Mouse (Mus musculus): ENCODE data around the gene Aco1. TPM values are rescaled to one million over a fixed set of nuclear protein-coding genes. Genes with fewer than 3 reads are reported as not detected.

Gene Aco1
- 35.5 TPM for polyA plus RNA-seq (2012; fragmentation: generic; extraction: Trizol)

- Histone ChIP-seq H3K27me3 (ENCODE audit: control insufficient read depth, insufficient read depth, insufficient read length) (no peaks in the 10 kb centered on the region), H3ac (ENCODE audit: control insufficient read depth, insufficient read length) (peak within 1 kb of the TSS; percentile 79), H3K36me3 (ENCODE audit: control insufficient read depth, insufficient read depth) (peaks cover 7% of the 10 kb centered on the region), H3K4me2 (ENCODE audit: low read depth) (peak within 1 kb of the TSS; percentile 100), H3K4me3 (peak within 1 kb of the TSS; percentile 54), H3K79me2 (ENCODE audit: control insufficient read depth, insufficient read depth) (peaks cover 41% of the 10 kb centered on the region)
- TF ChIP-seq MAX (IDR thresholded peaks at IDR 0.05; ENCODE audit: low read depth) (no peak), MYOG (IDR thresholded peaks at IDR 0.05; ENCODE audit: control insufficient read depth in 1 of 3, insufficient read depth in 1 of 3, insufficient read length in 2 of 3, low read depth in 2 of 3) (peak in 2 of 3 experiments; percentile 45 to 75), USF1 (IDR thresholded peaks at IDR 0.05; ENCODE audit: low read depth) (no peak), CEBPB (IDR thresholded peaks at IDR 0.05; ENCODE audit: insufficient read depth, poor library complexity, severe bottlenecking) (no peak), POLR2AphosphoS2 (IDR thresholded peaks at IDR 0.05; ENCODE audit: insufficient read length, low read depth) (peak; percentile 89), MYOD1 (IDR thresholded peaks at IDR 0.05; ENCODE audit: control insufficient read depth in 1 of 3, insufficient read length in 2 of 3, low read depth in 2 of 3) (peak in 2 of 3 experiments; percentile 48 to 72), REST (IDR thresholded peaks at IDR 0.05; ENCODE audit: insufficient read depth, insufficient read length) (no peak), SRF (IDR thresholded peaks at IDR 0.05; ENCODE audit: control insufficient read depth, insufficient read length, low read depth) (peak; percentile 68), POLR2A (IDR thresholded peaks at IDR 0.05; ENCODE audit: insufficient read length, low read depth) (peak; percentile 87), E2F4 (IDR thresholded peaks at IDR 0.05; ENCODE audit: insufficient read depth) (no peak)
Measured at GRCm38 (mm10) chr4:40142743-40143532, at the start of gene Aco1. Gene Aco1 (plus strand): TSS chr4:40143081.

GRCm38 (mm10) chr4:40094974-40095373 lies 47.9 kb upstream of the Aco1 start:
- no peaks in the 10 kb centered on the region for H3K27me3 ChIP-seq (ENCODE audit: control insufficient read depth, insufficient read depth, insufficient read length)
- no peak overlapping the region for H3K4me3 ChIP-seq
- no peaks in the 10 kb centered on the region for H3K79me2 ChIP-seq (ENCODE audit: control insufficient read depth, insufficient read depth)
- no peaks in the 10 kb centered on the region for H3K36me3 ChIP-seq (ENCODE audit: control insufficient read depth, insufficient read depth)
- TF ChIP-seq REST (IDR thresholded peaks at IDR 0.05; ENCODE audit: insufficient read depth, insufficient read length) (no peak), MYOG (IDR thresholded peaks at IDR 0.05; ENCODE audit: control insufficient read depth in 1 of 3, insufficient read depth in 1 of 3, insufficient read length in 2 of 3, low read depth in 2 of 3) (no peak), SRF (IDR thresholded peaks at IDR 0.05; ENCODE audit: control insufficient read depth, insufficient read length, low read depth) (no peak), TCF12 (IDR thresholded peaks at IDR 0.05; ENCODE audit: insufficient read depth, poor library complexity, severe bottlenecking) (no peak), POLR2AphosphoS2 (IDR thresholded peaks at IDR 0.05; ENCODE audit: insufficient read length, low read depth) (no peak), POLR2A (IDR thresholded peaks at IDR 0.05; ENCODE audit: insufficient read length, low read depth) (no peak), MAX (IDR thresholded peaks at IDR 0.05; ENCODE audit: low read depth) (no peak)
- H3K4me2 ChIP-seq (ENCODE audit: low read depth): no peak overlapping the region
- no peak overlapping the region for H3ac ChIP-seq (ENCODE audit: control insufficient read depth, insufficient read length)

GRCm38 (mm10) chr4:40102996-40103395 lies 39.9 kb upstream of the Aco1 start:
- Histone ChIP-seq H3K27me3 (ENCODE audit: control insufficient read depth, insufficient read depth, insufficient read length) (no peaks in the 10 kb centered on the region), H3K36me3 (ENCODE audit: control insufficient read depth, insufficient read depth) (no peaks in the 10 kb centered on the region), H3ac (ENCODE audit: control insufficient read depth, insufficient read length) (no peak overlapping the region), H3K79me2 (ENCODE audit: control insufficient read depth, insufficient read depth) (no peaks in the 10 kb centered on the region), H3K4me3 (no peak overlapping the region), H3K4me2 (ENCODE audit: low read depth) (no peak overlapping the region)
- TF ChIP-seq POLR2AphosphoS2 (IDR thresholded peaks at IDR 0.05; ENCODE audit: insufficient read length, low read depth) (no peak), SRF (IDR thresholded peaks at IDR 0.05; ENCODE audit: control insufficient read depth, insufficient read length, low read depth) (no peak), USF1 (IDR thresholded peaks at IDR 0.05; ENCODE audit: low read depth) (no peak), MAX (IDR thresholded peaks at IDR 0.05; ENCODE audit: low read depth) (no peak)

- Histone ChIP-seq H3K4me3 (no peak overlapping the region), H3K36me3 (ENCODE audit: control insufficient read depth, insufficient read depth) (no peaks in the 10 kb centered on the region), H3K79me2 (ENCODE audit: control insufficient read depth, insufficient read depth) (no peaks in the 10 kb centered on the region), H3K27me3 (ENCODE audit: control insufficient read depth, insufficient read depth, insufficient read length) (peaks cover 7% of the 10 kb centered on the region), H3K4me2 (ENCODE audit: low read depth) (no peak overlapping the region), H3ac (ENCODE audit: control insufficient read depth, insufficient read length) (no peak overlapping the region)
- TF ChIP-seq MYOG (IDR thresholded peaks at IDR 0.05; ENCODE audit: control insufficient read depth in 1 of 3, insufficient read depth in 1 of 3, insufficient read length in 2 of 3, low read depth in 2 of 3) (no peak), SRF (IDR thresholded peaks at IDR 0.05; ENCODE audit: control insufficient read depth, insufficient read length, low read depth) (no peak), TCF12 (IDR thresholded peaks at IDR 0.05; ENCODE audit: insufficient read depth, poor library complexity, severe bottlenecking) (no peak)
Measured at GRCm38 (mm10) chr4:40106004-40106536, 36.8 kb upstream of the Aco1 start.

- Histone ChIP-seq H3K4me2 (ENCODE audit: low read depth) (no peak overlapping the region), H3ac (ENCODE audit: control insufficient read depth, insufficient read length) (no peak overlapping the region), H3K79me2 (ENCODE audit: control insufficient read depth, insufficient read depth) (no peaks in the 10 kb centered on the region), H3K27me3 (ENCODE audit: control insufficient read depth, insufficient read depth, insufficient read length) (peaks cover 7% of the 10 kb centered on the region), H3K4me3 (no peak overlapping the region), H3K36me3 (ENCODE audit: control insufficient read depth, insufficient read depth) (no peaks in the 10 kb centered on the region)
- TF ChIP-seq CEBPB (IDR thresholded peaks at IDR 0.05; ENCODE audit: insufficient read depth, poor library complexity, severe bottlenecking) (no peak), SRF (IDR thresholded peaks at IDR 0.05; ENCODE audit: control insufficient read depth, insufficient read length, low read depth) (no peak), MYOD1 (IDR thresholded peaks at IDR 0.05; ENCODE audit: control insufficient read depth in 1 of 3, insufficient read length in 2 of 3, low read depth in 2 of 3) (no peak), POLR2AphosphoS2 (IDR thresholded peaks at IDR 0.05; ENCODE audit: insufficient read length, low read depth) (no peak), E2F4 (IDR thresholded peaks at IDR 0.05; ENCODE audit: insufficient read depth) (no peak), USF1 (IDR thresholded peaks at IDR 0.05; ENCODE audit: low read depth) (no peak), REST (IDR thresholded peaks at IDR 0.05; ENCODE audit: insufficient read depth, insufficient read length) (no peak), TCF3 (IDR thresholded peaks at IDR 0.05; ENCODE audit: insufficient read length, low read depth) (no peak), MAX (IDR thresholded peaks at IDR 0.05; ENCODE audit: low read depth) (no peak), MYOG (IDR thresholded peaks at IDR 0.05; ENCODE audit: control insufficient read depth in 1 of 3, insufficient read depth in 1 of 3, insufficient read length in 2 of 3, low read depth in 2 of 3) (no peak), TCF12 (IDR thresholded peaks at IDR 0.05; ENCODE audit: insufficient read depth, poor library complexity, severe bottlenecking) (no peak), POLR2A (IDR thresholded peaks at IDR 0.05; ENCODE audit: insufficient read length, low read depth) (no peak)
Measured at GRCm38 (mm10) chr4:40108030-40108429, 34.9 kb upstream of the Aco1 start.
